14 mouse cellular contexts compared by ENCODE assay signal in the genomic region with DNA sequence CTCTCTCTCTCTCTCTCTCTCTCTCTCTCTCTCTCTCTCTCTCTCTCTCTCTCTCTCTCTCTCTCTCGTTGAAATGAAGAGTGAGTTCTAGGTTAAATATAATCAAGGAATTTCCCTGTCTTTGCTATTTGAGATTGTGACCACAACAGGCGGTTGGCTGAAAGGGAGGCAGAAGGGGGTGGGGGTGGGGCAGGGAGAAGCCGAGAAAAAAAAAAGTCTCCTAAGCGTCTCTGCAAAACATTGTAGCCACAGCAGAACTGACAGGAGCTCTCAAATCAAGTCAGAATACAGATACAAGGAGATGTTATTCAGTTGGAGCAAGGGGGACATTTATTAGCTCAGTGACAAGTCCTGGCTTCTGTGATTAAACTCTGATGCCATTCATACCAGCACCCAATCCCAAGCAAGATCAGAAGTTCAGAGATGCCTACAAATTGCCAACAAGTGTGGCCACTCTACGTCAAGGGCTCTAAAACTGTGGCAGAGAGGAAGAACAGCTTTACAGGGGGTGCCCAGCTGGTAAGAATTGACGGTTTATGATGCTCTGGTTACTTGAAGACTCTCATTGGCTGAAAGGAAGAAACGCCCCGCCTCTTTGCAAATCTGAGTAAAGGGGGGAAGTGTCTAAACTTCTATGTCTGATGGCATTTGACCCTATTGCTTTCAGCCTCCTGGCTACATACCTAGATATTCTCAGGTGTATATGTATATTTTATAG. TPM values are rescaled to one million over a fixed set of nuclear protein-coding genes. Genes with fewer than 3 reads are reported as not detected.
DNase-seq lines count a peak whose midpoint lies in the region; ATAC-seq and TF ChIP-seq lines count a peak whose summit lies in the region.
"Had no signal": no experiment of that assay in that cellular context is flagged by ENCODE, and none has a peak within 500 bp of the region (broad histone marks: within the 10 kb centered on the region; RNA-seq: fewer than 3 reads in every experiment).

Trp63 (plus strand) TSS at position 233 of the 718 bp plus-strand sequence.

- no peak within 1 kb of the TSS for H3K9ac ChIP-seq in embryonic facial prominence, embryonic 12.5 days

- H3K4me3 ChIP-seq in layer of hippocampus, adult 2 months, result peak within 1 kb of the TSS; percentile 20; the same call in 1 of the 2 replicates
- H3K4me3 ChIP-seq in embryonic facial prominence, embryonic 12.5 days, result no peak within 1 kb of the TSS

- no peaks in the 10 kb centered on the region for H3K36me3 ChIP-seq in embryonic facial prominence, embryonic 12.5 days

- H3K4me1 ChIP-seq in embryonic facial prominence, embryonic 12.5 days, result peaks cover 5% of the 10 kb centered on the region; the same call in 1 of the 2 replicates

- DNase-seq in layer of hippocampus, adult 2 months (ENCODE audit: low spot score in 2 of 2), result no peak
- DNase-seq in layer of hippocampus, adult 8-10 months (ENCODE audit: low spot score in 2 of 2), result no peak
- DNase-seq in gonadal fat pad, adult 2 months (ENCODE audit: low read depth), result no peak
- DNase-seq in retina, embryonic 14.5 days (ENCODE audit: low spot score), result peak; percentile 3
- no peak for DNase-seq in right cerebral cortex, adult 18-20 months
- DNase-seq in kidney, postnatal 10 days, result no peak
- no peak for DNase-seq in kidney, adult 8-10 months
- DNase-seq: cerebellum, adult 11-12 months; kidney, adult 2 months; right cerebral cortex, postnatal 14 days; thymus, postnatal 14 days had no signal

- H3K4me2 ChIP-seq in embryonic facial prominence, embryonic 12.5 days (replicated peaks), result peak within 1 kb of the TSS; percentile 39

- ATAC-seq in embryonic facial prominence, embryonic 12.5 days (ENCODE audit: insufficient number of reproducible peaks, insufficient read depth, low FRiP score, low TSS enrichment), result no peak

- no peak for TF ChIP-seq CTCF in layer of hippocampus, adult 2 months (conservative IDR thresholded peaks at IDR 0.05)

- peak within 1 kb of the TSS; percentile 71 for H3K27ac ChIP-seq in layer of hippocampus, adult 2 months
- no peak within 1 kb of the TSS for H3K27ac ChIP-seq in embryonic facial prominence, embryonic 12.5 days
- H3K27ac ChIP-seq: macrophage had no signal

- WGBS in embryonic facial prominence, embryonic 12.5 days, result 29% methylated on average over 8 of the region's 8 CpGs

- H3K27me3 ChIP-seq in embryonic facial prominence, embryonic 12.5 days, result no peaks in the 10 kb centered on the region

- H3K9me3 ChIP-seq in embryonic facial prominence, embryonic 12.5 days, result no peaks in the 10 kb centered on the region

RNA-seq across cellular contexts. Expression of gene Trp63, which starts in this region (rescaled TPM):
- 1 to 10 TPM in 1 of 2 experiments, under 1 TPM in 1; 0.90 to 1.6 TPM for total RNA-seq in layer of hippocampus, adult 2 months (2021)
- 1 to 10 TPM; 1.1 to 1.7 (median 1.2) TPM for total RNA-seq in layer of hippocampus, adult 8-10 months (2022)
- polyA plus RNA-seq in embryonic facial prominence, embryonic 12.5 days (2016; fragmentation: Nextera tagmentation; extraction: Ambion mirVana), result 25.2 and 25.7 TPM in 2 replicates
- 21.1 and 28.7 TPM in 2 replicates for polyA plus RNA-seq in gonadal fat pad, adult 2 months (2012; rRNA removed)
- total RNA-seq: granulocyte monocyte progenitor cell, adult 5-6 weeks had no signal
- polyA plus RNA-seq: macrophage had no signal
